Mouse (Mus musculus) lung, postnatal 0 days (tissue): ENCODE data around the gene Col1a1. TPM values are rescaled to one million over a fixed set of nuclear protein-coding genes. Genes with fewer than 3 reads are reported as not detected.

Experiments used
- ATAC-seq: fragments of 200-750 bp; cut with Nextera tagmentation; 2 replicates; pipeline ENCODE4 v1.8.0; 2017; ENCODE audit warnings: moderate library complexity
- DNase-seq: peaks from one replicate; pipeline ENCODE4 v3.0.0-alpha.2; 2016; ENCODE audit warnings: low spot score
- H3K27ac ChIP-seq: fragments of 300-500 bp; sonication (generic); 2 replicates; pipeline ENCODE4 v1.5.1; 2014; ENCODE audit warnings: antibody characterized with exemption, mild to moderate bottlenecking, low read length, mixed read lengths
- H3K27me3 ChIP-seq: fragments of 300-500 bp; sonication (generic); replicated peaks from 2 replicates; pipeline ENCODE4 v1.6.1; 2014; ENCODE audit warnings: low read length, mixed read lengths; ENCODE audit not compliant: insufficient read depth
- H3K36me3 ChIP-seq: fragments of 300-500 bp; sonication (generic); 2 replicates; pipeline ENCODE4 v1.6.1; 2014; ENCODE audit warnings: low read length, mixed read lengths; ENCODE audit not compliant: insufficient read depth
- H3K4me1 ChIP-seq: fragments of 300-500 bp; sonication (generic); 2 replicates; pipeline ENCODE4 v1.6.1; 2014; ENCODE audit warnings: antibody characterized with exemption, low read depth, low read length, mixed read lengths; ENCODE audit not compliant: insufficient read depth
- H3K4me2 ChIP-seq: fragments of 300-500 bp; sonication (generic); replicated peaks from 2 replicates; pipeline ENCODE4 v1.6.1; 2014; ENCODE audit warnings: low read depth, mild to moderate bottlenecking, low read length, moderate library complexity, mixed read lengths
- H3K4me3 ChIP-seq: fragments of 300-500 bp; sonication (generic); 2 replicates; pipeline ENCODE4 v1.5.1; 2014; ENCODE audit warnings: low read depth, low read length
- H3K9ac ChIP-seq: fragments of 300-500 bp; sonication (generic); replicated peaks from 2 replicates; pipeline ENCODE4 v1.6.1; 2014; ENCODE audit warnings: low read depth, mild to moderate bottlenecking
- H3K9me3 ChIP-seq: fragments of 300-500 bp; sonication (generic); 2 replicates; pipeline ENCODE4 v1.6.1; 2016; ENCODE audit warnings: low read length, mixed read lengths
- CTCF ChIP-seq: IDR thresholded peaks from 2 replicates; pipeline ENCODE4 v1.5.1; 2016; ENCODE audit warnings: antibody characterized with exemption, mild to moderate bottlenecking
- EP300 ChIP-seq: IDR thresholded peaks from 2 replicates; pipeline ENCODE4 v1.6.1; 2016; ENCODE audit warnings: antibody characterized with exemption, mild to moderate bottlenecking, control low read depth
- WGBS: fragments of 180-500 bp; shearing (Covaris S2); extraction: QIAGEN DNeasy Blood & Tissue Kit; methylation state at CpG from one replicate; pipeline ENCODE4 v1.1.7; 2014; 5-methylcytosine and 5-hydroxymethylcytosine counted together
- polyA plus RNA-seq: library from polyadenylated mRNA; unstranded; fragments of >200 nt; fragmentation: Nextera tagmentation; extraction: Ambion mirVana; gene quantifications from 2 replicates; pipeline ENCODE4 v1.2.1, GENCODE M21; 2015

Gene Col1a1
- 464 and 478 TPM in 2 replicates for polyA plus RNA-seq

DNA sequence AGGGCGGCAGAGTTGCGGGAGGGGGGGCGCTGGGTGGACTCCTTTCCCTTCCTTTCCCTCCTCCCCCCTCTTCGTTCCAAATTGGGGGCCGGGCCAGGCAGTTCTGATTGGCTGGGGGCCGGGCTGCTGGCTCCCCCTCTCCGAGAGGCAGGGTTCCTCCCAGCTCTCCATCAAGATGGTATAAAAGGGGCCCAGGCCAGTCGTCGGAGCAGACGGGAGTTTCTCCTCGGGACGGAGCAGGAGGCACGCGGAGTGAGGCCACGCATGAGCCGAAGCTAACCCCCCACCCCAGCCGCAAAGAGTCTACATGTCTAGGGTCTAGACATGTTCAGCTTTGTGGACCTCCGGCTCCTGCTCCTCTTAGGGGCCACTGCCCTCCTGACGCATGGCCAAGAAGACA lies at the start of gene Col1a1:
Col1a1 (plus strand) TSS at position 180 of the 400 bp plus-strand sequence.
- peak; percentile 46 for ATAC-seq
- DNase-seq, result peak; percentile 84
- Histone ChIP-seq H3K4me1 (no peaks in the 10 kb centered on the region), H3K9ac (peak within 1 kb of the TSS; percentile 52), H3K27ac (peak within 1 kb of the TSS; percentile 76), H3K4me2 (peak within 1 kb of the TSS; percentile 61), H3K4me3 (peak within 1 kb of the TSS; percentile 42), H3K9me3 (no peaks in the 10 kb centered on the region), H3K27me3 (peaks cover 16% of the 10 kb centered on the region; the same call in 1 of the 2 replicates), H3K36me3 (no peaks in the 10 kb centered on the region)
- 24% methylated on average over 19 of the region's 19 CpGs for WGBS
- no peak for TF ChIP-seq EP300
- no peak for TF ChIP-seq CTCF

- Histone ChIP-seq H3K36me3 (no peaks in the 10 kb centered on the region), H3K27ac (no peak overlapping the region), H3K4me2 (no peak overlapping the region), H3K9ac (no peak overlapping the region), H3K4me1 (no peaks in the 10 kb centered on the region), H3K9me3 (no peaks in the 10 kb centered on the region), H3K27me3 (no peaks in the 10 kb centered on the region), H3K4me3 (no peak overlapping the region)
- ATAC-seq (no peak), DNase-seq (no peak)
- TF ChIP-seq EP300 (no peak), CTCF (no peak)
- WGBS, result 76% methylated on average over 6 of the region's 6 CpGs
Observed at GRCm38 (mm10) chr11:94891155-94891554, 44.9 kb upstream of the Col1a1 start.

- Histone ChIP-seq H3K4me1 (no peaks in the 10 kb centered on the region), H3K4me3 (no peak overlapping the region), H3K36me3 (no peaks in the 10 kb centered on the region), H3K4me2 (no peak overlapping the region), H3K27me3 (no peaks in the 10 kb centered on the region), H3K9ac (no peak overlapping the region), H3K9me3 (no peaks in the 10 kb centered on the region), H3K27ac (no peak overlapping the region)
- DNase-seq, result peak; percentile 84
- WGBS, result 40% methylated on average over 16 of the region's 16 CpGs
- no peak for TF ChIP-seq CTCF
- peak; percentile 56; the same call in 1 of the 2 replicates for TF ChIP-seq EP300
- peak; percentile 88 for ATAC-seq
Observed at GRCm38 (mm10) chr11:94896753-94897376, 39.2 kb upstream of the Col1a1 start.

DNA sequence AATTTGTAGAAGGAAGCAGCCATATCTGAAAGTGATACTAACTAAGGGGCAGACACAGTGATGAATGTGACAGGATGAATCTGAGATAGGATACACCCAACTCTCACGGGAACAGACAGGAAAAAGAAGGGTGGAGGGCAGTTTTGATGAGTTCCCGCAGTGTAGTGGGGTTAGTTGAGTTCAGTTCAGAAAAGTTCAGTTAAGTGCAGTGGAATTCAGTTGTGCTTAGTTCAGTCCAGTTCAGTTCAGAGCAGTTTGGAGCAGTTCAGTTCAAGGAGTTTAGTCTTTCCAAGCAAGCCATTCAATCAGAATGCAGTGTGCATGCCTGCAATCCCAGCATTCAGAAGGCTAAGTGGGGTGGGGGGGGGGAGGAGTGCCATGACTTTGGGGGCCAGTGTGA lies 34.8 kb upstream of the Col1a1 start:
- Histone ChIP-seq H3K4me2 (no peak overlapping the region), H3K36me3 (no peaks in the 10 kb centered on the region)

GRCm38 (mm10) chr11:94904306-94904705 lies 31.7 kb upstream of the Col1a1 start:
- H3K9ac ChIP-seq, result no peak overlapping the region
- ATAC-seq, result no peak
- no peak for DNase-seq
- H3K36me3 ChIP-seq, result no peaks in the 10 kb centered on the region
- H3K9me3 ChIP-seq, result no peaks in the 10 kb centered on the region
- no peak overlapping the region for H3K4me2 ChIP-seq
- WGBS, result 78% methylated on average over 3 of the region's 3 CpGs
- no peak overlapping the region for H3K4me3 ChIP-seq
- no peaks in the 10 kb centered on the region for H3K4me1 ChIP-seq
- H3K27ac ChIP-seq, result no peak overlapping the region
- no peaks in the 10 kb centered on the region for H3K27me3 ChIP-seq
- TF ChIP-seq CTCF, result no peak

More for the DNA sequence above, 34.8 kb upstream of the Col1a1 start:
- no peaks in the 10 kb centered on the region for H3K4me1 ChIP-seq
- H3K4me3 ChIP-seq, result no peak overlapping the region
- TF ChIP-seq EP300 (no peak), CTCF (no peak)
- H3K27me3 ChIP-seq, result no peaks in the 10 kb centered on the region
- 37% methylated on average over 2 of the region's 2 CpGs for WGBS
- ATAC-seq (no peak), DNase-seq (no peak)
- no peaks in the 10 kb centered on the region for H3K9me3 ChIP-seq
- H3K27ac ChIP-seq, result no peak overlapping the region
- H3K9ac ChIP-seq, result no peak overlapping the region

DNA sequence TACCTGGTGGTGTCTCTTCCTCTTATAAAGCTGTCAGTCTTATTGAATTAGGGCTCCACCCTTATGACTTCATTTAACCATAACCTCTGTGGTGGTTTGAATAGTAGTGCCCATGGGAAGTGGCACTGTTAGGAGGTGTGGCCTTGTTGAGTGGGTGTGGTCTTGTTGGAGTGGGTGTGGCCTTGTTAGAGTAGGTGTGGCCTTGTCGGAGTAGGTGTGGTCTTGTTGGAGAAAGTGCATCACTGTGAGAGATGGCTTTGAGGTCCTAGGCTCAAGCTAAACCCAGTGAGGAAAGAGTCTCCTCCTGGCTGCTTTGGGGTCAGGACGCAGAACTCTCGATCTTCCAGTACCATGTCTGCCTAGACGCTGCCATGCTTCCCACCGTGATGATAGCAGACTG lies 25.1 kb upstream of the Col1a1 start:
- Histone ChIP-seq H3K4me2 (no peak overlapping the region), H3K36me3 (no peaks in the 10 kb centered on the region), H3K27ac (no peak overlapping the region), H3K27me3 (no peaks in the 10 kb centered on the region), H3K9me3 (no peaks in the 10 kb centered on the region), H3K4me3 (no peak overlapping the region), H3K9ac (no peak overlapping the region), H3K4me1 (peaks cover 5% of the 10 kb centered on the region; the same call in 1 of the 2 replicates)
- ATAC-seq (no peak), DNase-seq (no peak)
- no peak for TF ChIP-seq CTCF
- TF ChIP-seq EP300, result no peak
- 78% methylated on average over 5 of the region's 5 CpGs for WGBS
